Mouse (Mus musculus) heart, embryonic 15.5 days (tissue): ENCODE data around the gene Tmc4. TPM values are rescaled to one million over a fixed set of nuclear protein-coding genes. Genes with fewer than 3 reads are reported as not detected.

Experiments used
- ATAC-seq: fragments of 200-750 bp; cut with Nextera tagmentation; replicated peaks from 2 replicates; pipeline ENCODE4 v1.8.0; 2017; ENCODE audit warnings: low read depth, moderate TSS enrichment; ENCODE audit not compliant: insufficient number of reproducible peaks, insufficient read depth, low FRiP score
- H3K27ac ChIP-seq: fragments of 300-500 bp; sonication (generic); 2 replicates; pipeline ENCODE4 v1.5.1; 2015; ENCODE audit warnings: mild to moderate bottlenecking, inconsistent platforms
- H3K27me3 ChIP-seq: fragments of 300-500 bp; sonication (generic); 2 replicates; pipeline ENCODE4 v1.6.1; 2015; ENCODE audit warnings: inconsistent platforms
- H3K36me3 ChIP-seq: fragments of 300-500 bp; sonication (generic); 2 replicates; pipeline ENCODE4 v1.6.1; 2015; ENCODE audit warnings: mild to moderate bottlenecking, inconsistent platforms
- H3K4me1 ChIP-seq: fragments of 300-500 bp; sonication (generic); replicated peaks from 2 replicates; pipeline ENCODE4 v1.6.1; 2015; ENCODE audit warnings: inconsistent platforms
- H3K4me2 ChIP-seq: fragments of 300-500 bp; sonication (generic); 2 replicates; pipeline ENCODE4 v1.6.1; 2015; ENCODE audit warnings: inconsistent platforms, mild to moderate bottlenecking, moderate library complexity
- H3K4me3 ChIP-seq: fragments of 300-500 bp; sonication (generic); 2 replicates; pipeline ENCODE4 v1.5.1; 2015; ENCODE audit warnings: mild to moderate bottlenecking, inconsistent platforms
- H3K9ac ChIP-seq: fragments of 300-500 bp; sonication (generic); 2 replicates; pipeline ENCODE4 v1.6.1; 2015; ENCODE audit warnings: mild to moderate bottlenecking, inconsistent platforms
- H3K9me3 ChIP-seq: fragments of 300-500 bp; sonication (generic); replicated peaks from 2 replicates; pipeline ENCODE4 v1.6.1; 2016; ENCODE audit warnings: inconsistent platforms
- WGBS: fragments of 180-500 bp; shearing (Covaris S2); methylation state at CpG from one replicate; pipeline ENCODE4 v1.1.7; 2015; ENCODE audit warnings: mixed read lengths; 5-methylcytosine and 5-hydroxymethylcytosine counted together
- microRNA-seq: library from miRNA; unstranded; fragments of <30 nt; microRNA quantifications from one replicate; pipeline ENCODE4, GENCODE M21; 2016
- polyA plus RNA-seq: library from polyadenylated mRNA; unstranded; fragments of >200 nt; fragmentation: Nextera tagmentation; extraction: Ambion mirVana; gene quantifications from 2 replicates; pipeline ENCODE4 v1.2.1, GENCODE M21; 2015

Gene Tmc4
- polyA plus RNA-seq, 1 experiment from 2014 or later, result 4.1 TPM

- H3K36me3 ChIP-seq, result peaks cover 13% of the 10 kb centered on the region; the same call in 1 of the 2 replicates
- H3K9me3 ChIP-seq, result no peaks in the 10 kb centered on the region
- peak overlapping the region; percentile 77 for H3K4me2 ChIP-seq
- H3K4me1 ChIP-seq, result peaks cover 21% of the 10 kb centered on the region
- H3K27ac ChIP-seq, result peak overlapping the region; percentile 82
- H3K27me3 ChIP-seq, result no peaks in the 10 kb centered on the region
- peak overlapping the region; percentile 53 for H3K9ac ChIP-seq
- ATAC-seq, result no peak
- WGBS, result 32% methylated on average over 4 of the region's 4 CpGs
- H3K4me3 ChIP-seq, result peak overlapping the region; percentile 61
These were observed 48.3 kb downstream of the Tmc4 start for GRCm38 (mm10) chr7:3629030-3629429.

- ATAC-seq, result peak; percentile 96
- H3K9me3 ChIP-seq, result no peaks in the 10 kb centered on the region
- H3K4me1 ChIP-seq, result peaks cover 10% of the 10 kb centered on the region
- H3K4me3 ChIP-seq, result peak within 1 kb of the TSS; percentile 81
- H3K4me2 ChIP-seq, result peak within 1 kb of the TSS; percentile 64
- 1% methylated on average over 32 of the region's 32 CpGs for WGBS
- H3K9ac ChIP-seq, result peak within 1 kb of the TSS; percentile 85
- H3K27me3 ChIP-seq, result no peaks in the 10 kb centered on the region
- H3K27ac ChIP-seq, result peak within 1 kb of the TSS; percentile 78
- H3K36me3 ChIP-seq, result peaks cover 26% of the 10 kb centered on the region; the same call in 1 of the 2 replicates
These were observed 59.9 kb downstream of the Tmc4 start, which contains the start of gene Ndufa3 for GRCm38 (mm10) chr7:3617242-3617995. Gene Ndufa3 (plus strand): TSS chr7:3617373.

GRCm38 (mm10) chr7:3616389-3617241 lies 60.7 kb downstream of the Tmc4 start:
- Histone ChIP-seq H3K9ac (no peak overlapping the region; the same call in 1 of the 2 replicates), H3K4me2 (peak overlapping the region; percentile 64), H3K36me3 (peaks cover 25% of the 10 kb centered on the region; the same call in 1 of the 2 replicates), H3K4me3 (peak overlapping the region; percentile 81), H3K9me3 (no peaks in the 10 kb centered on the region), H3K4me1 (peaks cover 10% of the 10 kb centered on the region), H3K27ac (peak overlapping the region; percentile 78; the same call in 1 of the 2 replicates), H3K27me3 (no peaks in the 10 kb centered on the region)
- no peak for ATAC-seq
- 44% methylated on average over 6 of the region's 6 CpGs for WGBS

DNA sequence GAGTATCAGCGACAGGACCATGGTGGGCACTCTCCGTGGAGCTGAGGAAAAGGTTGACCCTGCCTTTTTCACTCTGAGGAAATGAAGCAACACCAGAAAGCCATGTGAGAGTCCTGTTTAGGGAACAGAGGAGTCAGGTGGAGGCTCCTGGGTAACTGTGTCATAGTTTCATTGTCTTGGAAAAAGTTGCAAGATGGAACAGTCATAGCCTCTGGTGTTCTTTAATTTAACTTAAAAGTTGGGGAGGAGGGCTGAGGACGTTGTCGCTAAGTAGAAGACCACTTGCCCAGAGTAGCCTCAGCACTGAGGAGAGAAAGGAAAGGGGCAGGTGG lies 61.3 kb downstream of the Tmc4 start, which contains the start of gene Oscar:
TSS of gene Oscar (minus strand) at position 101 of the 332 bp plus-strand sequence.
- Histone ChIP-seq H3K4me3 (peak within 1 kb of the TSS; percentile 81), H3K4me1 (peaks cover 10% of the 10 kb centered on the region), H3K9me3 (no peaks in the 10 kb centered on the region), H3K36me3 (peaks cover 23% of the 10 kb centered on the region; the same call in 1 of the 2 replicates), H3K27ac (0 out of 2 replicates have a peak within 1 kb of the TSS, but pooled peaks have one; percentile 78), H3K27me3 (no peaks in the 10 kb centered on the region), H3K4me2 (peak within 1 kb of the TSS; percentile 64), H3K9ac (no peak within 1 kb of the TSS)
- ATAC-seq, result no peak
- WGBS, result 70% methylated on average over 4 of the region's 4 CpGs

Small RNAs within 50 kb of the gene (microRNA-seq; reads per million reads assigned to microRNA genes)
- gene Mir3572, result 2.5 reads per million, percentile 7 among the genes with 10 or more reads in this experiment

Other genes starting within 250 kb of the Tmc4 start
- gene Tarm1, start 174.9 kb downstream of the Tmc4 start, polyA plus RNA-seq, result 0.24 TPM in 1 of 2 replicates, not detected in the other
- gene Oscar, start 61.4 kb downstream of the Tmc4 start, polyA plus RNA-seq, result 0.18 TPM in 1 of 2 replicates, not detected in the other
- 670 and 765 TPM in 2 replicates for gene Ndufa3, start 60.2 kb downstream of the Tmc4 start, polyA plus RNA-seq
- gene Tfpt, start 47.6 kb downstream of the Tmc4 start, polyA plus RNA-seq, result 14.2 and 18.6 TPM in 2 replicates
- gene Prpf31, start 47.6 kb downstream of the Tmc4 start, polyA plus RNA-seq, result 50.2 and 64.3 TPM in 2 replicates
- 26.2 and 34.7 TPM in 2 replicates for gene Cnot3, start 32.3 kb downstream of the Tmc4 start, polyA plus RNA-seq
- 17.4 and 19.8 TPM in 2 replicates for gene Leng1, start 11.7 kb downstream of the Tmc4 start, polyA plus RNA-seq
- 198 and 226 TPM in 2 replicates for gene Tsen34, start 15.3 kb upstream of the Tmc4 start, polyA plus RNA-seq
- gene Mboat7, start 16.0 kb upstream of the Tmc4 start, polyA plus RNA-seq, result 30.1 and 44.1 TPM in 2 replicates
- gene Rps9, start 26.4 kb upstream of the Tmc4 start, polyA plus RNA-seq, result 826 and 843 TPM in 2 replicates
- gene Pirb, start 42.8 kb upstream of the Tmc4 start, polyA plus RNA-seq, result 0.86 and 1.2 TPM in 2 replicates
- not detected in 2 replicates for gene Gm15448, start 148.1 kb upstream of the Tmc4 start, polyA plus RNA-seq
- gene Pira2, start 167.5 kb upstream of the Tmc4 start, polyA plus RNA-seq, result 0.08 and 0.38 TPM in 2 replicates
- gene Gm14548, start 220.6 kb upstream of the Tmc4 start, polyA plus RNA-seq, result 0.44 TPM in 1 of 2 replicates, not detected in the other
- 0.10 and 0.16 TPM in 2 replicates for gene Lilra6, start 237.9 kb upstream of the Tmc4 start, polyA plus RNA-seq